ENCODE assay signal across 9 mouse cellular contexts in the genomic region with DNA sequence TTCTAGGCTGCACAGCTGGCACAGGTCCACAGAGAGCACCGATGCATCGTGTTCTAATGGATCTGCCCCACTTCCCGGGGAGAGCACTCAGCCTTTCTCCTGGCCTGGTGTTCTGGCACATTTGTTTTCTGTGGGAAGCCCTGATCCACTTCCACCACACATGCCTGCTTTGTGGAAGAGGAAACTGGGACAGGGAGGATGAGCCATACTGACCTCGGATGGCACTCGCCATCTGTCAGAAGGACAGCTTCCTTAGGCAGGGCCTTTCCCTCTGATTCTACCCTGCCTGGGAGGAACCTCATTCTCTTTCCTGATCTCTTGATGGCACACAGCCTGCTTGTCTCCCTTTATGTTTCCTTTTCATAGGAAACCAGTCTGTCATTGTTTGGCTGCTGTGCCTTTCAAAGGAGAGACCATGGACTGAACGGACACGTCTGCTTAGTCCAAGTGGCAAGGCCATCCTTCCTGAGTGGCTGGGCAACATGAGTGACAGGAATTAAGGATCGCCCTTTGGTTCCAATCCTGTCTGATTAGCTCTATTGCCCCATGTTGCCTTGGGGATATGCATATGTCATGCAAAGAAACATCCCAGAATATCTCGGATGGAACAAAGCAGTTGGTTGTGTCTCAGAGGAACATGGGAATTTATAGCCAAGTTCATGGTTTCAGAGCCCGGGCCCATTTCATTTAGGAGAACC. TPM values are rescaled to one million over a fixed set of nuclear protein-coding genes. Genes with fewer than 3 reads are reported as not detected.
DNase-seq lines count a peak whose midpoint lies in the region; ATAC-seq and TF ChIP-seq lines count a peak whose summit lies in the region.
"Had no signal": no experiment of that assay in that cellular context is flagged by ENCODE, and none has a peak within 500 bp of the region (broad histone marks: within the 10 kb centered on the region; RNA-seq: fewer than 3 reads in every experiment).

No protein-coding gene starts in this region.

- H3K4me2 ChIP-seq in heart, postnatal 0 days (ENCODE audit: low read depth, low read length) = no peak overlapping the region

- DNase-seq in heart, postnatal 0 days (ENCODE audit: low spot score) = no peak
- no peak for DNase-seq in heart, postnatal 36 days
- DNase-seq in adrenal gland, adult 8-10 months = peak; percentile 60
- DNase-seq in cerebellum, postnatal 10 days = peak; percentile 78 to 79
- DNase-seq in kidney, postnatal 4 days = peak; percentile 16 to 33
- DNase-seq in embryonic facial prominence, embryonic 10.5 days (ENCODE audit: low spot score) = no peak
- DNase-seq in thymus, postnatal 10 days (ENCODE audit: low spot score in 2 of 2) = no peak
- DNase-seq in layer of hippocampus, postnatal 36 days = no peak
- DNase-seq: heart, postnatal 4 days had no signal

- no peaks in the 10 kb centered on the region for H3K27me3 ChIP-seq in heart, postnatal 0 days (ENCODE audit: control insufficient read depth, insufficient read depth, low read length)
- H3K27me3 ChIP-seq in embryonic facial prominence, embryonic 10.5 days (replicated peaks; ENCODE audit: low read depth, poor library complexity, severe bottlenecking) = no peaks in the 10 kb centered on the region

- no peak overlapping the region for H3K27ac ChIP-seq in heart, postnatal 0 days (ENCODE audit: low read depth)
- no peak overlapping the region for H3K27ac ChIP-seq in embryonic facial prominence, embryonic 10.5 days (replicated peaks)

- H3K9ac ChIP-seq in heart, postnatal 0 days (replicated peaks; ENCODE audit: low read depth, low read length) = no peak overlapping the region

- no peak overlapping the region for H3K4me3 ChIP-seq in heart, postnatal 0 days (ENCODE audit: low read depth, low read length)
- no peak overlapping the region for H3K4me3 ChIP-seq in embryonic facial prominence, embryonic 10.5 days

- no peaks in the 10 kb centered on the region for H3K36me3 ChIP-seq in heart, postnatal 0 days (replicated peaks; ENCODE audit: control insufficient read depth, insufficient read depth, low read length)
- no peaks in the 10 kb centered on the region for H3K36me3 ChIP-seq in embryonic facial prominence, embryonic 10.5 days (replicated peaks)

- no peak for TF ChIP-seq CTCF in heart, postnatal 0 days (IDR thresholded peaks at IDR 0.05; ENCODE audit: low read depth)

- 72% methylated on average over 10 of the region's 10 CpGs for whole genome bisulfite sequencing in heart, postnatal 0 days
- 86% methylated on average over 10 of the region's 10 CpGs for WGBS in embryonic facial prominence, embryonic 10.5 days

- H3K4me1 ChIP-seq in heart, postnatal 0 days (ENCODE audit: control insufficient read depth, insufficient read depth) = no peaks in the 10 kb centered on the region
- no peaks in the 10 kb centered on the region for H3K4me1 ChIP-seq in embryonic facial prominence, embryonic 10.5 days

- intact Hi-C loops in heart, postnatal 36 days (cut with DNase I) = no loop called here

- ATAC-seq in heart, postnatal 0 days (ENCODE audit: insufficient read depth, low read depth) = 0 out of 2 replicates have a peak, but pooled peaks have one; percentile 8

- no peak for TF ChIP-seq EP300 in heart, postnatal 0 days (IDR thresholded peaks at IDR 0.05; ENCODE audit: low read depth)

- peaks cover 4% of the 10 kb centered on the region for H3K9me3 ChIP-seq in heart, postnatal 0 days (replicated peaks; ENCODE audit: control insufficient read depth, low read length)
- H3K9me3 ChIP-seq in embryonic facial prominence, embryonic 10.5 days = 0 out of 2 replicates have a peak, but pooled peaks cover 10% of the 10 kb centered on the region

RNA-seq across cellular contexts. Expression of a gene that starts 13.7 kb away (rescaled TPM):
- total RNA-seq in heart, postnatal 0 days (2014; rRNA removed; ENCODE audit: low replicate concordance) = 17.3 and 27.4 TPM in 2 replicates
- polyA plus RNA-seq in heart, postnatal 0 days (2015; fragmentation: Nextera tagmentation; extraction: Ambion mirVana) = 16.9 and 17.7 TPM in 2 replicates
- 10 to 100 TPM; 23.5 to 26.2 TPM for total RNA-seq in heart, postnatal 36 days (2021)
- 10 to 100 TPM; 33.7 to 77.4 (median 52.6) TPM for total RNA-seq in adrenal gland, adult 8-10 months (2022)
- polyA plus RNA-seq in embryonic facial prominence, embryonic 10.5 days (2016; fragmentation: Nextera tagmentation; extraction: Ambion mirVana) = 2.5 and 3.1 TPM in 2 replicates
- total RNA-seq in layer of hippocampus, postnatal 36 days (2021) = under 1 TPM; 0.62 to 0.78 TPM

Comparison
In these comparisons a context has a peak if more than half of its experiments do, and no peak if none do; other contexts are left out.
1. DNase-seq: peak in adrenal gland, adult 8-10 months (single experiment), cerebellum, postnatal 10 days (2 of 2) and kidney, postnatal 4 days (2 of 2); none in heart, postnatal 0 days (single experiment), heart, postnatal 36 days (0 of 2), embryonic facial prominence, embryonic 10.5 days (single experiment), thymus, postnatal 10 days (0 of 2) and layer of hippocampus, postnatal 36 days (0 of 2).
2. RNA of a gene that starts 13.7 kb away (total RNA-seq): 33.7 to 77.4 TPM in adrenal gland, adult 8-10 months, 23.5 to 26.2 TPM in heart, postnatal 36 days and 17.3 to 27.4 TPM in heart, postnatal 0 days; 0.62 to 0.78 TPM in layer of hippocampus, postnatal 36 days; every median in the first group is over 10 times any median in the second.